ENCODE assay signal across 24 mouse cellular contexts in the genomic region with DNA sequence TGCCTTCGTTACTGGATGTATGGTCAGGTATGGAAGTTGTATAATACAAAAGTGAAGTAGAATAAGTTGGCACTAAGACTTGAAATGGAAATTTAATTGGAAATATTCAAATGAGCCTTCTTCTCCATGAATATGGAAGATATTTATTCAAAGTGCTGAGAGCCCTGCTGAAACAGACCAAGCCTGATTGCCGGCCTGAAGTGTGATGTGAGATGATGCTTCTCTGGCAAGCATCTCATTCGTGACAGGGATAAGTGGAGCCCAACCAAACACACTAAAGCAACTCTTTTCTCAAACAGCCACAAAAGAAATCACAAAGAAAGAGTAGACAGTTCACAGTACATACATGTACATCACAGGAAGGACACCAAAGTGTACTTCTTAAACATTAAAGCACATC.
A peak's percentile ranks its signal among the peaks of the same experiment; 100 is the strongest.
DNase-seq lines count a peak whose midpoint lies in the region; ATAC-seq and TF ChIP-seq lines count a peak whose summit lies in the region.
"Had no signal": no experiment of that assay in that cellular context is flagged by ENCODE, and none has a peak within 500 bp of the region (broad histone marks: within the 10 kb centered on the region; RNA-seq: fewer than 3 reads in every experiment).

No protein-coding gene starts in this region.

- H3K4me2 ChIP-seq in forebrain, embryonic 14.5 days (ENCODE audit: low read length), result no peak overlapping the region
- H3K4me2 ChIP-seq in forebrain, embryonic 13.5 days, result no peak overlapping the region
- H3K4me2 ChIP-seq in forebrain, embryonic 16.5 days (ENCODE audit: low read length), result no peak overlapping the region
- H3K4me2 ChIP-seq in forebrain, embryonic 11.5 days (ENCODE audit: low read depth, low read length, severe bottlenecking), result no peak overlapping the region
- H3K4me2 ChIP-seq: embryonic facial prominence, embryonic 12.5 days had no signal

- no peak overlapping the region for H3K27ac ChIP-seq in forebrain, embryonic 14.5 days (ENCODE audit: low read depth, low read length)
- H3K27ac ChIP-seq in forebrain, embryonic 13.5 days, result no peak overlapping the region
- H3K27ac ChIP-seq in forebrain, embryonic 16.5 days (ENCODE audit: low read length), result no peak overlapping the region
- H3K27ac ChIP-seq in forebrain, embryonic 11.5 days (ENCODE audit: low read depth, low read length), result no peak overlapping the region
- H3K27ac ChIP-seq: embryonic facial prominence, embryonic 10.5 days; embryonic facial prominence, embryonic 12.5 days had no signal

- 58% methylated on average over 3 of the region's 3 CpGs for WGBS in forebrain, embryonic 14.5 days
- 77% methylated on average over 3 of the region's 3 CpGs for WGBS in forebrain, embryonic 13.5 days
- 50% methylated on average over 3 of the region's 3 CpGs for WGBS in forebrain, embryonic 16.5 days
- WGBS in forebrain, embryonic 11.5 days, result 84% methylated on average over 3 of the region's 3 CpGs

- TF ChIP-seq CTCF in brain, embryonic 14.5 days (IDR thresholded peaks at IDR 0.05; ENCODE audit: borderline replicate concordance, extremely low read depth, insufficient read depth, insufficient read length), result no peak

- H3K4me1 ChIP-seq in forebrain, embryonic 14.5 days (ENCODE audit: control insufficient read depth, insufficient read depth, low read length), result no peaks in the 10 kb centered on the region
- no peaks in the 10 kb centered on the region for H3K4me1 ChIP-seq in forebrain, embryonic 13.5 days
- no peaks in the 10 kb centered on the region for H3K4me1 ChIP-seq in forebrain, embryonic 16.5 days (replicated peaks; ENCODE audit: control insufficient read depth, insufficient read depth, low read length)
- H3K4me1 ChIP-seq in forebrain, embryonic 11.5 days (replicated peaks; ENCODE audit: control insufficient read depth, insufficient read depth, low read length), result no peaks in the 10 kb centered on the region
- H3K4me1 ChIP-seq: embryonic facial prominence, embryonic 10.5 days; embryonic facial prominence, embryonic 12.5 days had no signal

- H3K36me3 ChIP-seq in forebrain, embryonic 14.5 days (ENCODE audit: control insufficient read depth, insufficient read depth, low read length), result no peaks in the 10 kb centered on the region
- no peaks in the 10 kb centered on the region for H3K36me3 ChIP-seq in forebrain, embryonic 13.5 days (ENCODE audit: poor library complexity, severe bottlenecking)
- H3K36me3 ChIP-seq in forebrain, embryonic 16.5 days (ENCODE audit: control insufficient read depth, insufficient read depth), result no peaks in the 10 kb centered on the region
- no peaks in the 10 kb centered on the region for H3K36me3 ChIP-seq in forebrain, embryonic 11.5 days (ENCODE audit: control insufficient read depth, insufficient read depth, low read length)
- H3K36me3 ChIP-seq: embryonic facial prominence, embryonic 10.5 days; embryonic facial prominence, embryonic 12.5 days; G1E had no signal

- no peak overlapping the region for H3K4me3 ChIP-seq in forebrain, embryonic 14.5 days (ENCODE audit: low read depth, low read length)
- H3K4me3 ChIP-seq in forebrain, embryonic 13.5 days, result no peak overlapping the region
- H3K4me3 ChIP-seq in forebrain, embryonic 16.5 days (replicated peaks; ENCODE audit: low read length), result no peak overlapping the region
- no peak overlapping the region for H3K4me3 ChIP-seq in forebrain, embryonic 11.5 days (ENCODE audit: low read depth, low read length)
- H3K4me3 ChIP-seq: embryonic facial prominence, embryonic 10.5 days; embryonic facial prominence, embryonic 12.5 days had no signal

- no peaks in the 10 kb centered on the region for H3K27me3 ChIP-seq in forebrain, embryonic 14.5 days (replicated peaks; ENCODE audit: control insufficient read depth, insufficient read depth, low read length)
- peaks cover 2% of the 10 kb centered on the region; the same call in 1 of the 2 replicates for H3K27me3 ChIP-seq in forebrain, embryonic 13.5 days
- H3K27me3 ChIP-seq in forebrain, embryonic 16.5 days (replicated peaks; ENCODE audit: control insufficient read depth, insufficient read depth, low read length), result no peaks in the 10 kb centered on the region; the same call in 1 of the 2 replicates
- H3K27me3 ChIP-seq in forebrain, embryonic 11.5 days (ENCODE audit: control insufficient read depth, insufficient read depth, low read length), result peaks cover 4% of the 10 kb centered on the region; the same call in 1 of the 2 replicates
- H3K27me3 ChIP-seq: CH12.LX had no signal

- H3K9me3 ChIP-seq in forebrain, embryonic 14.5 days (replicated peaks; ENCODE audit: control insufficient read depth, low read length), result no peaks in the 10 kb centered on the region
- H3K9me3 ChIP-seq in forebrain, embryonic 13.5 days (replicated peaks), result no peaks in the 10 kb centered on the region
- no peaks in the 10 kb centered on the region for H3K9me3 ChIP-seq in forebrain, embryonic 16.5 days (ENCODE audit: control insufficient read depth, low read length)
- H3K9me3 ChIP-seq in forebrain, embryonic 11.5 days (ENCODE audit: control insufficient read depth, low read length), result no peaks in the 10 kb centered on the region
- H3K9me3 ChIP-seq: embryonic facial prominence, embryonic 10.5 days; embryonic facial prominence, embryonic 12.5 days; G1E had no signal

- DNase-seq in forebrain, embryonic 14.5 days (ENCODE audit: low spot score), result peak; percentile 1
- DNase-seq in forebrain, embryonic 11.5 days (ENCODE audit: low spot score), result no peak
- no peak for DNase-seq in frontal cortex, postnatal 36 days (ENCODE audit: low spot score in 2 of 2)
- peak; percentile 37 for DNase-seq in brain, embryonic 14.5 days (ENCODE audit: low read depth)
- DNase-seq: adrenal gland, adult 8-10 months; adrenal gland, postnatal 14 days; adrenal gland, postnatal 36 days; B cell, adult 2 months; cerebellum, adult 11 months; cerebellum, adult 18-20 months; cerebellum, adult 8-10 months; cerebellum, adult 9-11 months; cerebellum, postnatal 14 days; cerebellum, postnatal 36 days had no signal

- TF ChIP-seq POLR2A in brain, embryonic 14.5 days (IDR thresholded peaks at IDR 0.05; ENCODE audit: borderline replicate concordance, extremely low read depth, insufficient read depth, insufficient read length, poor library complexity, severe bottlenecking), result no peak

- ATAC-seq in forebrain, embryonic 14.5 days, result no peak
- no peak; the same call in 1 of the 2 replicates for ATAC-seq in forebrain, embryonic 13.5 days
- ATAC-seq in forebrain, embryonic 16.5 days, result peak; percentile 86
- no peak for ATAC-seq in forebrain, embryonic 11.5 days (replicated peaks; ENCODE audit: low FRiP score)
- ATAC-seq in frontal cortex, adult (ENCODE audit: low TSS enrichment), result peak; percentile 59; the same call in 1 of the 2 replicates
- ATAC-seq: activated CD4-positive, CD25-positive, alpha-beta regulatory T cell, adult 4 months; CD4-positive, CD25-positive, alpha-beta regulatory T cell, adult 4 months; Patski had no signal

- H3K9ac ChIP-seq in forebrain, embryonic 14.5 days (ENCODE audit: low read length), result no peak overlapping the region
- no peak overlapping the region for H3K9ac ChIP-seq in forebrain, embryonic 13.5 days
- H3K9ac ChIP-seq in forebrain, embryonic 16.5 days (replicated peaks; ENCODE audit: low read depth, low read length), result no peak overlapping the region
- no peak overlapping the region for H3K9ac ChIP-seq in forebrain, embryonic 11.5 days (ENCODE audit: low read length)
- H3K9ac ChIP-seq: embryonic facial prominence, embryonic 12.5 days had no signal

Comparison
In these comparisons a context has a peak if more than half of its experiments do, and no peak if none do; other contexts are left out.
1. ATAC-seq: peak in forebrain, embryonic 16.5 days (single experiment) and frontal cortex, adult (single experiment); none in forebrain, embryonic 14.5 days (single experiment), forebrain, embryonic 13.5 days (single experiment) and forebrain, embryonic 11.5 days (single experiment).
2. DNase-seq: peak in forebrain, embryonic 14.5 days (single experiment) and brain, embryonic 14.5 days (single experiment); none in forebrain, embryonic 11.5 days (single experiment) and frontal cortex, postnatal 36 days (0 of 2).